Mouse (Mus musculus): ENCODE data around the gene Inpp5k.
A peak's percentile ranks its signal among the peaks of the same experiment; 100 is the strongest.
"Not testable (repeated sequence)": the region's sequence is repeated elsewhere in the genome, so short reads cannot be mapped to it uniquely, and the experiment has no call there.

Gene Inpp5k

GRCm38 (mm10) chr11:75630645-75631229, at the start of gene Inpp5k:
TSS of gene Inpp5k (plus strand) at chr11:75630988.
- peak; percentile 97 for DNase-seq

- DNase-seq: no peak
Measured at GRCm38 (mm10) chr11:75581495-75582149, 49.2 kb upstream of the Inpp5k start.

- DNase-seq: no peak
Measured at GRCm38 (mm10) chr11:75583521-75583920, 47.3 kb upstream of the Inpp5k start.

GRCm38 (mm10) chr11:75585061-75585460, 45.7 kb upstream of the Inpp5k start:
- no peak for DNase-seq

GRCm38 (mm10) chr11:75585978-75586377, 44.8 kb upstream of the Inpp5k start:
- no peak for DNase-seq

GRCm38 (mm10) chr11:75586963-75587362, 43.8 kb upstream of the Inpp5k start:
- no peak for DNase-seq

- DNase-seq: peak; percentile 97
Measured at GRCm38 (mm10) chr11:75587493-75588284, 43.1 kb upstream of the Inpp5k start, which contains the start of gene Pitpna. TSS of gene Pitpna (plus strand) at chr11:75588097.

GRCm38 (mm10) chr11:75588285-75588941, 42.4 kb upstream of the Inpp5k start:
- DNase-seq: peak; percentile 89

GRCm38 (mm10) chr11:75592612-75593011, 38.2 kb upstream of the Inpp5k start:
- DNase-seq: no peak

GRCm38 (mm10) chr11:75594431-75594830, 36.4 kb upstream of the Inpp5k start:
- peak; percentile 56 for DNase-seq

GRCm38 (mm10) chr11:75595404-75595803, 35.4 kb upstream of the Inpp5k start:
- no peak for DNase-seq

GRCm38 (mm10) chr11:75595816-75596215, 35.0 kb upstream of the Inpp5k start:
- no peak for DNase-seq

- DNase-seq: no peak
Measured at GRCm38 (mm10) chr11:75596726-75597255, 34.0 kb upstream of the Inpp5k start.

- DNase-seq: no peak
Measured at GRCm38 (mm10) chr11:75598004-75598403, 32.8 kb upstream of the Inpp5k start.

- not testable (repeated sequence) for DNase-seq
Measured at GRCm38 (mm10) chr11:75599802-75600201, 31.0 kb upstream of the Inpp5k start.

GRCm38 (mm10) chr11:75604826-75605225, 26.0 kb upstream of the Inpp5k start:
- no peak for DNase-seq

GRCm38 (mm10) chr11:75605318-75605717, 25.5 kb upstream of the Inpp5k start:
- DNase-seq: no peak

GRCm38 (mm10) chr11:75608776-75609175, 22.0 kb upstream of the Inpp5k start:
- no peak for DNase-seq

- no peak for DNase-seq
Measured at GRCm38 (mm10) chr11:75610021-75610420, 20.8 kb upstream of the Inpp5k start.

- no peak for DNase-seq
Measured at GRCm38 (mm10) chr11:75614769-75615168, 16.0 kb upstream of the Inpp5k start.

GRCm38 (mm10) chr11:75615556-75615955, 15.2 kb upstream of the Inpp5k start:
- DNase-seq: no peak

GRCm38 (mm10) chr11:75619133-75619532, 11.7 kb upstream of the Inpp5k start:
- DNase-seq: peak; percentile 71
